Mouse (Mus musculus) lung, postnatal 0 days (tissue): ENCODE results near the gene Bri3. TPM values are rescaled to one million over a fixed set of nuclear protein-coding genes. Genes with fewer than 3 reads are reported as not detected.

ENCODE experiments used
- ATAC-seq: fragments of 200-750 bp; cut with Nextera tagmentation; 2 replicates; pipeline ENCODE4 v1.8.0; 2017; ENCODE audit warnings: moderate library complexity
- DNase-seq: peaks from one replicate; pipeline ENCODE4 v3.0.0-alpha.2; 2016; ENCODE audit warnings: low spot score
- H3K27ac ChIP-seq: fragments of 300-500 bp; sonication (generic); 2 replicates; pipeline ENCODE4 v1.5.1; 2014; ENCODE audit warnings: antibody characterized with exemption, mild to moderate bottlenecking, low read length, mixed read lengths
- H3K27me3 ChIP-seq: fragments of 300-500 bp; sonication (generic); replicated peaks from 2 replicates; pipeline ENCODE4 v1.6.1; 2014; ENCODE audit warnings: low read length, mixed read lengths; ENCODE audit not compliant: insufficient read depth
- H3K36me3 ChIP-seq: fragments of 300-500 bp; sonication (generic); 2 replicates; pipeline ENCODE4 v1.6.1; 2014; ENCODE audit warnings: low read length, mixed read lengths; ENCODE audit not compliant: insufficient read depth
- H3K4me1 ChIP-seq: fragments of 300-500 bp; sonication (generic); 2 replicates; pipeline ENCODE4 v1.6.1; 2014; ENCODE audit warnings: antibody characterized with exemption, low read depth, low read length, mixed read lengths; ENCODE audit not compliant: insufficient read depth
- H3K4me2 ChIP-seq: fragments of 300-500 bp; sonication (generic); replicated peaks from 2 replicates; pipeline ENCODE4 v1.6.1; 2014; ENCODE audit warnings: low read depth, mild to moderate bottlenecking, low read length, moderate library complexity, mixed read lengths
- H3K4me3 ChIP-seq: fragments of 300-500 bp; sonication (generic); 2 replicates; pipeline ENCODE4 v1.5.1; 2014; ENCODE audit warnings: low read depth, low read length
- H3K9ac ChIP-seq: fragments of 300-500 bp; sonication (generic); replicated peaks from 2 replicates; pipeline ENCODE4 v1.6.1; 2014; ENCODE audit warnings: low read depth, mild to moderate bottlenecking
- H3K9me3 ChIP-seq: fragments of 300-500 bp; sonication (generic); 2 replicates; pipeline ENCODE4 v1.6.1; 2016; ENCODE audit warnings: low read length, mixed read lengths
- CTCF ChIP-seq: IDR thresholded peaks from 2 replicates; pipeline ENCODE4 v1.5.1; 2016; ENCODE audit warnings: antibody characterized with exemption, mild to moderate bottlenecking
- EP300 ChIP-seq: IDR thresholded peaks from 2 replicates; pipeline ENCODE4 v1.6.1; 2016; ENCODE audit warnings: antibody characterized with exemption, mild to moderate bottlenecking, control low read depth
- WGBS: fragments of 180-500 bp; shearing (Covaris S2); extraction: QIAGEN DNeasy Blood & Tissue Kit; methylation state at CpG from one replicate; pipeline ENCODE4 v1.1.7; 2014; 5-methylcytosine and 5-hydroxymethylcytosine counted together
- polyA plus RNA-seq: library from polyadenylated mRNA; unstranded; fragments of >200 nt; fragmentation: Nextera tagmentation; extraction: Ambion mirVana; gene quantifications from 2 replicates; pipeline ENCODE4 v1.2.1, GENCODE M21; 2015

Gene Bri3
- polyA plus RNA-seq, 1 experiment from 2014 or later, result 286 TPM

DNA sequence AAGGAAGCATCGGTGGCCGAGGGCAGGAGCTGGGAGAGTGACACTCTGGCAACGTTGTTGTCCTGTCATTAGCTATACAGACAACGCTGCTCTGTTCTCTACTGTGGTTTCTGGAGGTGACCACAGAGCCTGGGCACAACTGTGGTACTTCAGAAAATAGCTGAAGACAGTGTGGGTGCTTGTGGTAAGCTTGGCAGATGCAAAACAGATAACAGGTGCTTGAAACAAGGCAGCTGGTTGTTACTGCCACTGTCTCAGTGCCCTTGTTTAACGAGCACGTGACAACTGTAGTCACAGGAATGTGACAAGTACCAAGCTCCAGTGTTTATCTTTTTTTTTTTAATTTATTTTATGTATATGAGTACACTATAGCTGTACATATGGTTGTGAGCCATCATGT, 100.4 kb downstream of the Bri3 start:
- Histone ChIP-seq H3K36me3 (no peaks in the 10 kb centered on the region), H3K4me1 (no peaks in the 10 kb centered on the region), H3K27me3 (no peaks in the 10 kb centered on the region), H3K4me3 (no peak overlapping the region), H3K9me3 (no peaks in the 10 kb centered on the region), H3K4me2 (no peak overlapping the region), H3K27ac (no peak overlapping the region), H3K9ac (no peak overlapping the region)
- ATAC-seq (no peak), DNase-seq (no peak)
- 61% methylated on average over 6 of the region's 6 CpGs for WGBS
- no peak for TF ChIP-seq CTCF
- TF ChIP-seq EP300, result no peak

DNA sequence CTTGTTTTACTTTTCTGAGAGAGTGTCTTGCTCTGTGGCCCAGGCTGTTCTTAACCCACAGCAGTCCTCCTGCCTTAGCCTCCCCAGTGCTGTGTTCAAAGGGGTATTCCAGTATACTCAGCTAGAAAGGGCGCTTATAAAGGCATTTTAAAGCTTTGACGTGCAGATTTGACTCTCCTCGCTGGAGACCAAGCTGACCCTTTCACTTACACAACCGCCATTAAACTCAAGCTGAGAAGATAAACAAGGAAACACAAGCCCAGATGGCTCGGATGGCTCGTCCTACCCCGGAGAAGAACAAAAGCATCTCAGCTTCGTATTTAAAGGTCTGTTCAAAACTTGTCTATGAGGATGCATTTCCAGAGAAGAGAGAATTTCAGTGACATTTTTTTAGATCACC, 106.9 kb downstream of the Bri3 start:
- 36% methylated on average over 8 of the region's 8 CpGs for WGBS
- Histone ChIP-seq H3K4me3 (no peak overlapping the region), H3K36me3 (no peaks in the 10 kb centered on the region), H3K27me3 (0 out of 2 replicates have a peak, but pooled peaks cover 3% of the 10 kb centered on the region), H3K4me2 (no peak overlapping the region), H3K9me3 (no peaks in the 10 kb centered on the region), H3K9ac (no peak overlapping the region), H3K4me1 (no peaks in the 10 kb centered on the region), H3K27ac (no peak overlapping the region)
- DNase-seq, result no peak
- TF ChIP-seq EP300 (no peak), CTCF (no peak)
- ATAC-seq, result no peak

- no peak overlapping the region for H3K9ac ChIP-seq
- no peak overlapping the region for H3K27ac ChIP-seq
- peak; percentile 17 for DNase-seq
- H3K9me3 ChIP-seq, result no peaks in the 10 kb centered on the region
- WGBS, result 75% methylated on average over 9 of the region's 9 CpGs
- H3K4me2 ChIP-seq, result no peak overlapping the region
- ATAC-seq, result no peak
- TF ChIP-seq CTCF (no peak), EP300 (no peak)
- H3K4me1 ChIP-seq, result no peaks in the 10 kb centered on the region
- H3K4me3 ChIP-seq, result no peak overlapping the region
- no peaks in the 10 kb centered on the region for H3K36me3 ChIP-seq
- 0 out of 2 replicates have a peak, but pooled peaks cover 3% of the 10 kb centered on the region for H3K27me3 ChIP-seq
Observed at GRCm38 (mm10) chr5:144352250-144353047, 108.2 kb downstream of the Bri3 start.

DNA sequence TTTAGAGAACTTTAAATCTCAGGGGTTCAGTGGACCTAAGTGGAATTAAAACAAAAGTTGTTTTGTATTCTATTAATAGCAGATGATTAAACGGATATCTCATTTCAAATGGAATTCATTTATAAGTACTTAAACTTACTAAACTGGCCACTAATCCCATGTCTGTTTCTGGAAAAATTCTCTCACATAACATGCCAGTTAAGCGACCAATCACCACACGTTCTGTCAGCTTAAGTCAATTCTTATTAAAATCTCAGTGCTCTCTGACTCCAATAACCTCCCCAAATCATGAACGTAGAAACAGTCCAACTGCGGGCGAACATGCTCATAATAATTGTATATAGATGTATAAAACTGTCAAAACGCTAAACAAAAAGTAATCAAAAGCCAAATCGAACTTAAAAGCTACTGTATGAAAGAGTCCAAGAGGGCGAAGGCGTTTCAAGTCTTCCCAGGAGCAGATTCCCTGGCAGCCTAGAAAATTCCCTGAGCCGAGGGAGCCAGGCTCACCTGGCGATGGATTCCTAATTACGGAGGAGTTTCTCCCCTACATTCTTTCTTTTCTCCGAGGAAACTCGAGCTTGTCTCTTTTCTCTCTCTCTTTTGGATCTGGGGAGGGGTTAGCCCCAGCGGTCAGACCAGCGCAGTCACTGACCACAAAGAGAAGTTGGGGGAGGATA, 112.7 kb downstream of the Bri3 start:
- Histone ChIP-seq H3K27ac (peak overlapping the region; percentile 91), H3K9ac (peak overlapping the region; percentile 72), H3K27me3 (0 out of 2 replicates have a peak, but pooled peaks cover 3% of the 10 kb centered on the region), H3K4me2 (peak overlapping the region; percentile 77), H3K36me3 (no peaks in the 10 kb centered on the region), H3K4me1 (no peaks in the 10 kb centered on the region), H3K9me3 (no peaks in the 10 kb centered on the region), H3K4me3 (peak overlapping the region; percentile 60)
- 8% methylated on average over 17 of the region's 17 CpGs for WGBS
- peak; percentile 44 for DNase-seq
- TF ChIP-seq EP300 (no peak), CTCF (no peak)
- no peak for ATAC-seq

DNA sequence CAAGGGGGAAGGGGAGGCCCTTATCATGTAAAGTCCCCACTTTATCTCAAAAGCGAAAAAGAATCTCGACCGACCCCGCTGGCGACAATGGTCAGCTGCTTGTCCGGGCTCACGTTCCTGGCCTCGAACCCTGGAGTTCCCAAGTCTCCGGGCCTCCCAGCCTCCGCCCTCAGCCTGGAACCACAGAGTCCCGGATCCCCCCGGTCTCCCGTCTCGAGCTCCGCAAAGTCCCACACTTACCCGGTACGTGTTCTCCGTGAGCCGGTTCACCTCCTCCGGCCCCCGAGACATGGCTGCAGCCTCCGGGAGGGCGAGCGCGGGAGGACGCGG, 113.3 kb downstream of the Bri3 start:
- 0 out of 2 replicates have a peak, but pooled peaks cover 3% of the 10 kb centered on the region for H3K27me3 ChIP-seq
- under 1% methylated on average over 27 of the region's 27 CpGs for WGBS
- no peaks in the 10 kb centered on the region for H3K4me1 ChIP-seq
- DNase-seq (no peak), ATAC-seq (no peak)
- no peak for TF ChIP-seq EP300
- TF ChIP-seq CTCF, result no peak
- peak overlapping the region; percentile 77 for H3K4me2 ChIP-seq
- peak overlapping the region; percentile 72 for H3K9ac ChIP-seq
- peak overlapping the region; percentile 60 for H3K4me3 ChIP-seq
- no peaks in the 10 kb centered on the region for H3K9me3 ChIP-seq
- peak overlapping the region; percentile 91 for H3K27ac ChIP-seq
- H3K36me3 ChIP-seq, result no peaks in the 10 kb centered on the region

DNA sequence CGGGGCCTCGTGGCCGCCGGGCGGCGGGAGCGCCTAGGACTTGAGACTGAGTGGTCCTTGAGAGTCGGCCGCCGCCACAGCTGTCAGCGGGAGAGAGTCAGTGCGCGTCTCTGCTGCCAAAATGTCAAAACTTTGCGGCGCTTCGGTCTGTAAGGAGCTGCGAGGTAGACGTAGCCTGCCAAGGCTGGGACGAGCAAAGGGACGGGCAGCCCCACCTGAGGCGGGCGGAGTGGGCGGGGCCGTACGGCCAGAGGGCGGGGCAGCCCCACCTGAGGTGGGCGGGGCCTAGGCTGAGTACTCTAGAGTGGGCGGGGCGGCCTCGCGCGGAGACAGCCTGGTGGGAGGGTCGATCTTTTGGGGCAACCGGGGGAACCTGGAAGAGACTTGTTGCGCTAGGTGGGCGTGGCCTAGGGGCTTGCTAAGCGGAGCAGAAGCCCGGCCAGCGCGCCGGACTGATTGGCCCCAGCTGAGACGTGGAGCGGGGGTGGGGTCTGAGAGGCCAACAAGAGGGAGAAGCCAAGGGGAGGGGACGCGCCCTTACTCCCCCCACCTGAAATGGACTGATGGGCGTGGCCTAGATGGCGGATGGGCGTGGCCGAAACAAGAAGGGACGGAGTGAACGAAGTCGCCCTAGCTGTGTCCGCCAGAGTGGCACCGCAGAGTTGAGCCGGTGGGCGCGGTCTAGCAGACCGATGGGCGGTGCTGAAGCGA, 113.8 kb downstream of the Bri3 start, which contains the start of gene Baiap2l1:
Gene Baiap2l1, minus strand, starts transcription at position 232 of the 711 bp plus-strand sequence.
- peak within 1 kb of the TSS; percentile 91 for H3K27ac ChIP-seq
- DNase-seq, result peak; percentile 99
- peak within 1 kb of the TSS; percentile 77 for H3K4me2 ChIP-seq
- ATAC-seq, result peak; percentile 96
- no peaks in the 10 kb centered on the region for H3K4me1 ChIP-seq
- TF ChIP-seq EP300 (no peak), CTCF (peak; percentile 44)
- WGBS, result 1% methylated on average over 56 of the region's 60 CpGs
- no peaks in the 10 kb centered on the region for H3K36me3 ChIP-seq
- no peaks in the 10 kb centered on the region for H3K9me3 ChIP-seq
- H3K4me3 ChIP-seq, result peak within 1 kb of the TSS; percentile 60
- H3K27me3 ChIP-seq, result 0 out of 2 replicates have a peak, but pooled peaks cover 3% of the 10 kb centered on the region
- peak within 1 kb of the TSS; percentile 72 for H3K9ac ChIP-seq
